Mouse (Mus musculus): ENCODE data around the gene Gm12185. TPM values are rescaled to one million over a fixed set of nuclear protein-coding genes. Genes with fewer than 3 reads are reported as not detected.
"Not testable (repeated sequence)": the region's sequence is repeated elsewhere in the genome, so short reads cannot be mapped to it uniquely, and the experiment has no call there.

Gene Gm12185
- polyA plus RNA-seq, 1 experiment from 2014 or later: not detected

DNA sequence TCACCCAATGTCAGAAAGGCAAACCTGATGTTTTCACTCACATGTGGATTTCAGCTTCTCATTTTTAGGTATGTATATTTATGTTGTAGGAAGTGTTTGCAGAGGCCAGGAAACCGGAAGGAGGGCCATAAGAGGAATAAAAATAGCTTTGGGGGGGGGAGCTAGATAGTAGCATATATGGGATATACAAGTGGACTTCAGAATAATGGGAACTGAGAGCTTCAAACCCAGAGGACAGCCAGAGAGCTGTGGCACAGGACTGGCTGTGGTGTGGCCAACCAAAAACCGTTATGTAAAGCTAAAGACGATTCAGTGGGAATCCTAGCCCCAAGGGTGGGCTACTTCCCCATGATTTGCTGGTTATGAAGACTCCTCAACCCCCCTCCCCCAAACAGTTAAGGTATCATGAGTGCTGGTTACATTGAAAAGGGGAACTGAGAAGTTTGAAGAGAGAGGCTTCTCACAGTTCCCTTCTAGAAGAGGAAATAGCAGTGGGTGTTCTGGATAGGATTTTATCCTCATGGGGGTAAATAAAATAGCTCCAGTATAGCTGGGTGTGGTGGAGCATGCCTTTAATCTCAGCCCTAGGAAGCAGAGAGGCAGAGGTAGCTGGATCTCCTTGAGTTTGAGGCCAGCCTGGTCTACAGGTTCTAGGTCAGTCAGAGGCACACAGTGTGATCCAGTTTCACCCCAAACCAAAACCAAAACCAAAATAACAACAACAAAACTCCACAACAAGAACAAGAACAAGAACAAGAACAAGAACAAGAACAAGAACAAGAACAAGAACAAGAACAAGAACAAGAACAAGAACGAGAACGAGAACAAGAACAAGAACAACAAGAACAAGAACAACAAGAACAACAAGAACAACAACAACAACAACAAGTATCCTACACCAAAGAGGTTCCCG lies 91.1 kb downstream of the Gm12185 start:
- H3K4me2 ChIP-seq; H3K27ac ChIP-seq; H3K9ac ChIP-seq; H3K9me3 ChIP-seq; H3K36me3 ChIP-seq (replicated peaks); ATAC-seq (ENCODE audit: low FRiP score); H3K27me3 ChIP-seq; H3K4me1 ChIP-seq; H3K4me3 ChIP-seq (replicated peaks): not testable (repeated sequence)
- 84% methylated on average over 6 of the region's 6 CpGs for WGBS

GRCm38 (mm10) chr11:48898812-48899431 lies 93.1 kb downstream of the Gm12185 start:
- Histone ChIP-seq H3K4me3 (replicated peaks) (no peak overlapping the region), H3K9me3 (no peaks in the 10 kb centered on the region), H3K36me3 (replicated peaks) (no peaks in the 10 kb centered on the region), H3K4me2 (no peak overlapping the region), H3K27ac (no peak overlapping the region), H3K4me1 (no peaks in the 10 kb centered on the region), H3K27me3 (no peaks in the 10 kb centered on the region), H3K9ac (no peak overlapping the region)
- ATAC-seq (ENCODE audit: low FRiP score): no peak
- 74% methylated on average over 2 of the region's 2 CpGs for WGBS

GRCm38 (mm10) chr11:48876680-48877079 lies 115.3 kb downstream of the Gm12185 start:
- H3K4me2 ChIP-seq: no peak overlapping the region
- WGBS: 88% methylated on average over 1 of the region's 1 CpGs
- no peaks in the 10 kb centered on the region for H3K36me3 ChIP-seq (replicated peaks)
- H3K4me3 ChIP-seq (replicated peaks): no peak overlapping the region
- ATAC-seq (ENCODE audit: low FRiP score): no peak
- H3K27me3 ChIP-seq: peaks cover 17% of the 10 kb centered on the region; the same call in 1 of the 2 replicates
- H3K27ac ChIP-seq: no peak overlapping the region
- peaks cover 5% of the 10 kb centered on the region for H3K4me1 ChIP-seq
- H3K9ac ChIP-seq: no peak overlapping the region
- no peaks in the 10 kb centered on the region for H3K9me3 ChIP-seq

- H3K27ac ChIP-seq; H3K9me3 ChIP-seq; H3K9ac ChIP-seq; H3K36me3 ChIP-seq (replicated peaks); H3K4me3 ChIP-seq (replicated peaks); ATAC-seq (ENCODE audit: low FRiP score); H3K4me2 ChIP-seq: not testable (repeated sequence)
- 72% methylated on average over 1 of the region's 1 CpGs for WGBS
- Histone ChIP-seq H3K4me1 (peaks cover 15% of the 10 kb centered on the region), H3K27me3 (peaks cover 23% of the 10 kb centered on the region; the same call in 1 of the 2 replicates)
These were observed 116.6 kb downstream of the Gm12185 start for GRCm38 (mm10) chr11:48875343-48875837.

DNA sequence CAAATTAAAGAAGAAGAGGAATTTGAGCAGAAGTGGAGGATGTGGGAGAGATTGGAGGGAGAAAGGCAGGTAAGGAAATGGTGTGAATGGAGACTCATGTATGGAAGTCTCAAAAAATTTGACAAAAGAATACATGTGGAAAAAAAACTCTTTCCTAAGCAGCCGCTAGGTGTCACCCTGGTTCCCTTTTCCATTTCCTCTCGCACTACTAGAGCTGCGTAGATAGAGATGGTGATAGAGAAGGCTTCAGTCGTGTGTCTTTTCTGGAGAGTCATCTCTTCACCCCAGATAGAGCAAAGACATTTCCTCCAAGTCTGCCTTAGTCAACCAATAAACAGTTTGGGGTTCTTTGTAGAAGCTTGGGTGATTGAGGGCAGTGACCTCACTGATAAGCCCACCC lies 117.6 kb downstream of the Gm12185 start:
- ATAC-seq (ENCODE audit: low FRiP score): peak; percentile 68; the same call in 1 of the 2 replicates
- peaks cover 15% of the 10 kb centered on the region for H3K4me1 ChIP-seq
- no peak overlapping the region for H3K4me2 ChIP-seq
- no peak overlapping the region for H3K4me3 ChIP-seq (replicated peaks)
- H3K9ac ChIP-seq: no peak overlapping the region
- H3K9me3 ChIP-seq: no peaks in the 10 kb centered on the region
- H3K27ac ChIP-seq: no peak overlapping the region
- peaks cover 23% of the 10 kb centered on the region; the same call in 1 of the 2 replicates for H3K27me3 ChIP-seq
- no peaks in the 10 kb centered on the region for H3K36me3 ChIP-seq (replicated peaks)
- 5% methylated on average over 4 of the region's 4 CpGs for WGBS

DNA sequence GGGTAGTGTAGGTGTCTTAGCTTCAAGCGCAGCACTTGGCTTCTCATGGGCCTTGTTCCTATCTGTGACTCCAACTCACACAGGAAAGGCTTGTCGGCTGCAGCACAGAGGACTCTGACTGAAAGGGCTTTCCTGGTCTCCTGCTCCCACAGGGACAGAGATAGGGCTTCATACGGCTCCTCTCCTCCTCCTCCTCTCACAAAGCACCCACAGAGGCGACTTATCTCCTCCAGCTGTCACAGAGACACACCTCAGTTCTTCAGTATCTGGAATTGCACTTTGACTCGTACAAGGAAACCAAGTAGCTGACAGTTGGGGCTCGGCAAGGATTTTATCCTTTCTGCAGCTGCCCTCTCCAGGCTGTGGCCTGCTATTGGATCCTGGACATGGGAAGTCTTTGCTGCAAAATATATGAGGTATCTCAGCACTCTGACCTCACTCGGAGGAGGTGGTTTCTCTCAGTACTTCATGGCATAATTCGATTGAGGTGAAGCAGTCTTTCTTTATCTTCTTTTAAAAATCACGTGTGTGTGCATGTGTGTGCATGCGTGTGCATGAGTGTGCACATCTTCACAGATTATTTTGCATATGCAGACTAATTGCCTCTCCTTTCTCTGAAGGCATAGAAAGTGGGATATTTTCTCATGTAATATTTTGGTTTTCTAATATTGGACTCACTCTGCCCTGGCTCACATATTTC lies 118.3 kb downstream of the Gm12185 start:
- no peaks in the 10 kb centered on the region for H3K9me3 ChIP-seq
- H3K4me1 ChIP-seq: peaks cover 15% of the 10 kb centered on the region
- H3K27me3 ChIP-seq: peaks cover 23% of the 10 kb centered on the region; the same call in 1 of the 2 replicates
- H3K4me3 ChIP-seq (replicated peaks): no peak overlapping the region
- H3K9ac ChIP-seq: no peak overlapping the region
- H3K27ac ChIP-seq: no peak overlapping the region
- H3K4me2 ChIP-seq: no peak overlapping the region
- no peak for ATAC-seq (ENCODE audit: low FRiP score)
- no peaks in the 10 kb centered on the region for H3K36me3 ChIP-seq (replicated peaks)
- 74% methylated on average over 10 of the region's 10 CpGs for WGBS

- Histone ChIP-seq H3K4me3 (replicated peaks) (no peak overlapping the region), H3K4me1 (peaks cover 15% of the 10 kb centered on the region), H3K27me3 (peaks cover 25% of the 10 kb centered on the region; the same call in 1 of the 2 replicates), H3K36me3 (replicated peaks) (no peaks in the 10 kb centered on the region), H3K9me3 (no peaks in the 10 kb centered on the region), H3K4me2 (no peak overlapping the region), H3K27ac (no peak overlapping the region), H3K9ac (no peak overlapping the region)
- ATAC-seq (ENCODE audit: low FRiP score): no peak
- WGBS: 84% methylated on average over 7 of the region's 7 CpGs
These were observed 119.2 kb downstream of the Gm12185 start for GRCm38 (mm10) chr11:48872695-48873300.

DNA sequence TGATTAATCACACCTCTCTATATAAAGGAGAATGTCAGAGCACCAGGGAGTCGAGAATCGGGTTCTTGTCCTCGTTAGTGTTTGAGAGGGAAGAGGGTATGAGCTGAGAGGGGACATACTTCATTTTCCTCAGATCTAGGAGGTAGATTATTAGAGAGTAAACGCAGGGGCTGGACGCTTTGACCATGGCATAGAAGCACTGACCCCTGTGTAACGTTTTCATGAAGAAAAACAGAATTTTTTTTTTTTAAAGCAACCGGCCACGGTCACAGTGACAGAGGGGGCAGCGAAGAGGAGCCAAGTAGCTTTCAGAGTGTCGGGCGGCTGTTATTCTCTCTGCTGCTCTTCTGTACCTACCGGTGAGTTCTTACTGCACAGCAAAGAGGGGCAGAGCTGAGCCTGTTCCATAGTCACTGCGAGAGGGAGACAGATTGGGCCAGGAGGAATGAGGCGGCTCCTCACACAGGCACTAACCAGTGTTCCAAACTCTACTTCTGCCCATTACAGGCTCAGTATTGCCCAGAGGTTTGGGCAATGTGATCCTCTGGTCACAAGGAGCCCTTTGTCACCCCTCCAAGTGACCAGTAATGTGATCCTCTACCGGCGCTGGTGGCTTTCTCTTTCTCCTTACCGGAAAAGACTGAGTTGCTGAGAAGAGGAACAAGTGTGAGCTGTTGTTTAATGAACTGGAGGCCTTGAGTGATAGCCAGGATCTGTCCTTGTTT lies 120.0 kb downstream of the Gm12185 start:
- Histone ChIP-seq H3K36me3 (replicated peaks) (no peaks in the 10 kb centered on the region), H3K4me2 (peak overlapping the region; percentile 63), H3K4me1 (peaks cover 15% of the 10 kb centered on the region), H3K4me3 (replicated peaks) (peak overlapping the region; percentile 41), H3K27me3 (peaks cover 25% of the 10 kb centered on the region; the same call in 1 of the 2 replicates), H3K27ac (no peak overlapping the region), H3K9ac (0 out of 2 replicates have a peak overlapping the region, but pooled peaks have one; percentile 54), H3K9me3 (no peaks in the 10 kb centered on the region)
- peak; percentile 59; the same call in 1 of the 2 replicates for ATAC-seq (ENCODE audit: low FRiP score)
- WGBS: 13% methylated on average over 17 of the region's 17 CpGs

GRCm38 (mm10) chr11:48871201-48871772 lies 120.7 kb downstream of the Gm12185 start, which contains the start of gene Irgm1:
Gene Irgm1, minus strand, starts transcription at chr11:48871683.
- Histone ChIP-seq H3K9ac (peak within 1 kb of the TSS; percentile 54), H3K4me3 (replicated peaks) (peak within 1 kb of the TSS; percentile 41), H3K4me2 (peak within 1 kb of the TSS; percentile 63), H3K27me3 (peaks cover 25% of the 10 kb centered on the region; the same call in 1 of the 2 replicates), H3K4me1 (peaks cover 15% of the 10 kb centered on the region), H3K9me3 (no peaks in the 10 kb centered on the region), H3K27ac (no peak within 1 kb of the TSS), H3K36me3 (replicated peaks) (no peaks in the 10 kb centered on the region)
- 0 out of 2 replicates have a peak, but pooled peaks have one; percentile 21 for ATAC-seq (ENCODE audit: low FRiP score)
- 2% methylated on average over 18 of the region's 19 CpGs for WGBS

- H3K9ac ChIP-seq: peak overlapping the region; percentile 54
- H3K9me3 ChIP-seq: no peaks in the 10 kb centered on the region
- 40% methylated on average over 7 of the region's 7 CpGs for WGBS
- no peaks in the 10 kb centered on the region for H3K36me3 ChIP-seq (replicated peaks)
- H3K4me1 ChIP-seq: peaks cover 15% of the 10 kb centered on the region
- H3K4me3 ChIP-seq (replicated peaks): peak overlapping the region; percentile 41
- peak overlapping the region; percentile 63 for H3K4me2 ChIP-seq
- peaks cover 25% of the 10 kb centered on the region; the same call in 1 of the 2 replicates for H3K27me3 ChIP-seq
- H3K27ac ChIP-seq: no peak overlapping the region
- no peak for ATAC-seq (ENCODE audit: low FRiP score)
These were observed 121.2 kb downstream of the Gm12185 start for GRCm38 (mm10) chr11:48870781-48871180.

All from forebrain, embryonic 12.5 days (tissue).